Mouse (Mus musculus) mouse embryonic stem cell (cell line): ENCODE measurements around the gene Fam198b.

ENCODE experiments used
- in situ Hi-C, 2 experiments: fragments of 300-500 bp; cut with MboI; formaldehyde crosslinking; loops; 1 replicate in 1 of 2; 3 replicates in 1 of 2; pipeline ENCODE4 v1.14.3; 2019 to 2020; ENCODE audit warnings: low sequenced_read_pairs in 2 of 2, low pct_unique_long_range_greater_than_20kb in 1 of 2, mixed read lengths in 1 of 2; ENCODE audit not compliant: unreplicated experiment in 1 of 2

Fam198b gene

DNA sequence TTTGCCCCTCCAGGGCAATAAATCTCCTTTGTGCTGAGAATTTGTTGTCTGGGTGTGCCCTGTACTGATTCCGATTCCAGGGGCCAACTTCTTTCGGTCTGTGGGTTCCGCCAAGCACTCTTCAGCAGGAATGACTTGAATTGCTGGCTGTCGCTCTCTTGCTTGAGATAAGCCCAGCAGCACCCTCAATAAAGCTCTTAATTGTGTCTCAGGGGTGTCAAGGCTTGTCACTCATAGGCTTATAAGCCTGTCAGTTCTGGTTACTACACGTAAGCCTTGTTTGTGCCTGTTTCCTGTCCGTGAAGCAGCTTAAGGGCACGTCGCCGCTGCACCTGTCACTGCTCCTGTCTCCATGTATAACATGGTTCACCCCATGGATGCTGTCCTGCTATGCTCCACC is 5.1 kb upstream of the Fam198b start:
- in situ Hi-C loops: no loop called here

DNA sequence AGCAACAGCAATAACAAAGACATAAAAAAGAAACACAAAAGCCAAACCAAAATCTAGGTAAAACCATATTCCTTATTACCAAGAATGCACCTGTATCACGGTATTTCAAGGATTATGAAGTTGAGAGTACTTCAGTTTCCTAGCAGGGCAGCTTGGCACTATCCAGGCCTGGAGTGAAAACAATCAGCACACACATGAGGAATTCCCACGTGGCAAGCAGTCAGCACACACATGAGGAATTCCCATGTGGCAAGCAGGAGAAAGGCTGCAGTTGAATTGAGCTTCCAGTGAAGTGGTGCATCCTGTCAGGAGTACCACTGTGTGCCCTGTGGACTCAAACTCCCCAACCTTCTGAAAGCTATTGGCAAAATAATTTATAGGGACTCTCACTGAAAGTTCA is 2.7 kb upstream of the Fam198b start:
- in situ Hi-C loops: no loop called here

DNA sequence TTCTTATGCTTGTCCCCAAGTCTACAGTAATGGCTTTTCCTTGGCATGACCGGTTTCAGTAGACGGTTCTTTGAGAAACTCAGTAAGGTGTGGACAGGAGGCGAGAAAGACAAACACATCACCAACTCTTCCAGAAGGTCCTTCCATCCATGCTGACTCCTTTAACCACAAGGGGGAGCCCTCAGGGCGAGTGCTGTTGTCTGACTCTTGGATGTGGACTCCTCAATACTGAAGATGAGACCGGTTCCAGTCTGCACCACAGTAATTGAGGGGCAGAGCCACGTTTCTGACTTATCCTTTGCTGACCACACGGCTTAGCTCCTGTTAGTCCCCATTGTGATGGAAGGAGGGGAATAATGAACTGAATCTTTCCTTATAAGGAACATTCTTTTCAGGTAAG is 1.2 kb upstream of the Fam198b start:
- in situ Hi-C loops: no loop called here

DNA sequence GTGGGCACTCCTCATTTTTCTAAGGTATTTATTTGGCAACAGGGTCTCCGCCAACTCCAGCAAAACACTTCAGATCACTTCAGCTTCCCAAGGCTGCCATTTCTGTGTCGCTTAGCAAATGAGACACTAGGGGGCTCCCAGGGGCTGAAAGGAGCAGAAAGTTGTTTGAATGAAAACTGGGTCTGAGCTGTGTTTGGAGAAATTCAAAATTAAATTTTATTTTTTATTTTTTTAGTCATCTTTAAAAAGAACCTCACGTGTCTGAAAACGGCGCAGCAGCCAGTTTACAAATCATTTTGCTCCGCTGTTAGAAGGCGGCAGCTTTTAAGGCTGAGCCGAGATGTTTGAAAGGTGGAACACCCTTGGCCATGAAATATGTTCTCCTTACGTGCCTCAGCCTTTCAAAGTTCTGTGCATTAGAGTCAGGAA is 442 bp downstream of the Fam198b start:
- in situ Hi-C loops: no loop called here

GRCm38 (mm10) chr3:79885686-79886356 is 1.5 kb downstream of the Fam198b start:
- in situ Hi-C loops: no loop called here

GRCm38 (mm10) chr3:79886357-79887091 is 2.2 kb downstream of the Fam198b start:
- in situ Hi-C loops: no loop called here

GRCm38 (mm10) chr3:79887161-79887855 is 3.0 kb downstream of the Fam198b start:
- in situ Hi-C loops: no loop called here

- in situ Hi-C loops: no loop called here
Observed at GRCm38 (mm10) chr3:79887966-79888365, 3.6 kb downstream of the Fam198b start.

GRCm38 (mm10) chr3:79897534-79898370 is 13.4 kb downstream of the Fam198b start:
- in situ Hi-C loops: no loop called here

- in situ Hi-C loops: no loop called here
Observed at GRCm38 (mm10) chr3:79898514-79898913, 14.2 kb downstream of the Fam198b start.

DNA sequence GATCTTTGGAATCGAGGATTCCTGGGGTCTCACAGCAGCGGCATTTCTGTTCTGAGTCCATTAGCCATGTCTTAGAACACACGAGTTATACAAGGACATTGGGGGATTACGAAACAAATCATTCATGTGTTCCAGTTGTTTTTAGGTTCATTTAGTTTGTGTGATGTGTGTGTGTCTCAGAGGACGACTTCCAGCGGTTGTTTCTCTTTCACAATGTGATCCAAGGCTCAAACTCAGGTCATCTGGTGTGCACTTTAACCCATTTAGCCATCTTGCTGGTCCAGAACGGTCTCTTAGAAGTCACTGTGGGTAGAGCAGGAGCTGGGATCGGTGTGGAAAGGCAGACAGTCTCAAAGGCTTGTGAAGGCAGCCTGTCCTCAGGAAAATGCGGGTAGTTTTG is 15.6 kb downstream of the Fam198b start:
- in situ Hi-C loops: no loop called here

DNA sequence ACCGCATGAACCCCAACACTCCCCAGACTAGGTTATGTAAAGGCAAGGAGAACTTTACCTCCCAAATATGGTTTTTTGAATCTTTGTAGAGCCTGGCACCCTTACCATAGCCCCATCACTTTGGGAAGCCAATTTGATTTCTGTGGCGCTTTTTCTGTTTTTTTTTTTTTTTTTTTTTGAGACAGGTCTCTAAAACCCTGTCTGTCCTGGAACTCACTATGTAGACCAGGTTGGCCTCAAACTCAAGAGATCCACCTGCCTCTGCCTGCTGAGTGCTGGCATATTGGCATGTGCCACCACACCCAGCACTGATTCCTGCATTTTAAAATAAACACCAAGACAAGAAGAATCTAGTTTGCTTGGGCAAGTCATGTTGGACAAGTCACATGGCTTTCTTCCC is 16.2 kb downstream of the Fam198b start:
- in situ Hi-C loops: no loop called here

- in situ Hi-C loops: no loop called here
Observed at GRCm38 (mm10) chr3:79901321-79901720, 17.0 kb downstream of the Fam198b start.

DNA sequence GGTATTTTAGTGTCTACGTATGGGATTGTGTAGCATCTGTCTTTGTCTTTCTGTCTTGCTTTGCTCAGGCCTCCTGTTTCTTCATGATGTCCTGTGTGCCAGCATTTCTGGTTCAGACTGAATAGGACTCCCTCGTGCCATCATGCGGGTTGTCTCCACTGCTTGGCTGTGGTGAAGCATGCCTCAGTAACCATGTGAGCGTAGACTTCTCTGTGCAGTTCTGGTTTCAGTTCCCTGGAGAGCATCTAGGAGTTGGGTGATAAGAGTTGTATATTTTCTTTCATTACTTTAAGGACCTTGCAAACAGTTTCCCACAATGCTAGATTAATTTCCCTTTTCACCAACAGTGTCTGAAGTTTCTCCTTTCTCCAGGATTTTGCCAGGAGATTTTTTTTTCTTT is 17.4 kb downstream of the Fam198b start:
- in situ Hi-C loops: no loop called here

- in situ Hi-C loops: no loop called here
Observed at GRCm38 (mm10) chr3:79903803-79904202, 19.5 kb downstream of the Fam198b start.

GRCm38 (mm10) chr3:79904238-79904757 is 20.0 kb downstream of the Fam198b start:
- in situ Hi-C loops: no loop called here

GRCm38 (mm10) chr3:79905397-79905796 is 21.1 kb downstream of the Fam198b start:
- in situ Hi-C loops: no loop called here

DNA sequence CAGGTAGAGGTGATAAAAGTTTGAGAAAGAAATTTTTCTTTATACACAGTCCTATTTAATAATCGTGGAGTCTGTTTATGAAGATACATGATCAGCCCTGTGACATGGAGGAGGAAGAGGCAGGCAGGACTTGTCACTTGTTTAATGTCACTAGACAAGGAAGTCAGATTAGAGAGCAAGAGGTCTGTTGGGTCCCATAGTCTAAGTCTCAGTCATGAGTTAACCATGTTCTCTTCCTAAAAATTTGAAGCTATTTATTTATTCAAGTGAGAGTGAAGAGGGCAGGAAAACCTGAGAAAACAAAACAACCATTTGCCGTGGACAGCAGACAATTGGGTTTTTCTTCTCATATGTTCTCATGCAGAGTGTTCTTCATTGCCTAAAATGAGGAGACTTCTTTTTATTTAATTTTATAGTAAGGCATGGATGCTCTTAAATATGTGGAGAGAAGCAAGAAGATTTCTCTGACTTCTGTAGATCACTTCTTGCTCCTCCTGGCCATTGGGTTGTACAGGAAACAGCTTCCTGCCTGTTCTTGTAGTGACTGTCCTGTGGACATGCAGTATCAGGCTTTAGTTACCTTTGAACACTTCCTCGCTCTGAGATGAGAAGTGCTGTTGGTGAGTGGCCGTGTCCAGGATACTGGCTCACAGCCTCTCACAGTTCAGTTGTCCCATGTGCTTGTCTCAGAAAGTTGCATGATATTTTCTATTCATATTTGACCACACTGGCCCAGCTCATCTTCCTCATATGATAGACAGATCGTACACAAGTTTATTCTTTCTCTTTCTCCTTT is 22.1 kb downstream of the Fam198b start:
- in situ Hi-C loops: no loop called here
